Mouse (Mus musculus) small intestine, adult 2 months (tissue): Measurements from ENCODE around the gene Larp1.

Experiments
- CTCF ChIP-seq: fragments of 200-500 bp; IDR thresholded peaks from 2 replicates; pipeline ENCODE4 v1.5.1; 2012; ENCODE audit warnings: low read depth, mild to moderate bottlenecking, control low read depth, inconsistent platforms, low read length, moderate library complexity, mixed read lengths; ENCODE audit not compliant: insufficient replicate concordance, insufficient read length; ENCODE audit errors: extremely low read depth
- POLR2A ChIP-seq: fragments of 200-500 bp; IDR thresholded peaks from 2 replicates; pipeline ENCODE4 v1.6.1; 2012; ENCODE audit warnings: low read depth, mild to moderate bottlenecking, control low read depth, inconsistent platforms, low read length, moderate library complexity

- peak; percentile 18; the same call in 1 of the 2 replicates for TF ChIP-seq POLR2A
- no peak for TF ChIP-seq CTCF
Measured at GRCm38 (mm10) chr11:58009516-58010141, 765 bp downstream of the Larp1 start.
